In genomic region chr2:169749331-169749945, GRCm38 (mm10) we compare ENCODE assay signal across 22 mouse cellular contexts.
DNase-seq lines count a peak whose midpoint lies in the region; ATAC-seq and TF ChIP-seq lines count a peak whose summit lies in the region.
"Had no signal": no experiment of that assay in that cellular context is flagged by ENCODE, and none has a peak within 500 bp of the region (broad histone marks: within the 10 kb centered on the region; RNA-seq: fewer than 3 reads in every experiment).

No protein-coding gene starts in this region.

- DNase-seq in heart, adult 2 months = no peak
- peak; percentile 25 to 32 for DNase-seq in kidney, postnatal 4 days
- no peak for DNase-seq in kidney, postnatal 10 days
- peak; percentile 5 for DNase-seq in NIH3T3 (ENCODE audit: low read depth)
- DNase-seq in cerebellum, postnatal 4 days (ENCODE audit: low spot score in 2 of 2) = no peak
- DNase-seq in left cerebral cortex, postnatal 36 days (ENCODE audit: low spot score in 2 of 2) = no peak
- DNase-seq: B cell, adult 2 months; cerebellum, postnatal 25 days; gastrocnemius, postnatal 14 days; heart, postnatal 14 days; left cerebral cortex, postnatal 4 days; lung, adult 2 months; spleen, adult 18-20 months; thymus, postnatal 14 days had no signal

- peaks cover 2% of the 10 kb centered on the region for H3K36me3 ChIP-seq in heart, adult 2 months (ENCODE audit: control insufficient read depth, insufficient read depth, low read length)
- no peaks in the 10 kb centered on the region for H3K36me3 ChIP-seq in heart, embryonic 12.5 days
- H3K36me3 ChIP-seq: hindbrain, embryonic 15.5 days; midbrain, embryonic 12.5 days; neural tube, embryonic 13.5 days had no signal

- H3K4me1 ChIP-seq in heart, adult 2 months (ENCODE audit: control insufficient read depth, insufficient read depth, low read length) = peaks cover 13% of the 10 kb centered on the region
- H3K4me1 ChIP-seq in heart, embryonic 12.5 days (replicated peaks) = peaks cover 20% of the 10 kb centered on the region
- peaks cover 4% of the 10 kb centered on the region; the same call in 1 of the 2 replicates for H3K4me1 ChIP-seq in embryonic fibroblast, embryonic 13.5 days (ENCODE audit: control insufficient read depth, insufficient read depth, low read length)
- H3K4me1 ChIP-seq: midbrain, embryonic 12.5 days had no signal

- TF ChIP-seq EP300 in heart, adult 2 months (IDR thresholded peaks at IDR 0.05; ENCODE audit: insufficient read depth, low read depth, low read length) = no peak

- no peaks in the 10 kb centered on the region for H3K79me2 ChIP-seq in heart, adult 2 months (replicated peaks; ENCODE audit: control insufficient read depth, insufficient read depth, low read length)

- H3K27ac ChIP-seq in heart, adult 2 months = peak overlapping the region; percentile 87
- no peak overlapping the region; the same call in 1 of the 2 replicates for H3K27ac ChIP-seq in heart, embryonic 12.5 days (ENCODE audit: poor library complexity, severe bottlenecking)
- H3K27ac ChIP-seq in embryonic fibroblast, embryonic 13.5 days (ENCODE audit: insufficient read depth, low read length) = peak overlapping the region; percentile 19; the same call in 1 of the 2 replicates
- H3K27ac ChIP-seq: hindbrain, embryonic 15.5 days; midbrain, embryonic 12.5 days; neural tube, embryonic 13.5 days had no signal

- H3K9me3 ChIP-seq in heart, embryonic 12.5 days (replicated peaks) = no peaks in the 10 kb centered on the region
- H3K9me3 ChIP-seq: heart, embryonic 10.5 days; hindbrain, embryonic 15.5 days; neural tube, embryonic 13.5 days had no signal

- no peak for TF ChIP-seq CTCF in heart, adult 2 months (IDR thresholded peaks at IDR 0.05)
- TF ChIP-seq CTCF in embryonic fibroblast, embryonic 13.5 days (IDR thresholded peaks at IDR 0.05; ENCODE audit: borderline replicate concordance, insufficient read depth, low read length) = no peak

- no peaks in the 10 kb centered on the region for H3K27me3 ChIP-seq in heart, adult 2 months (ENCODE audit: control insufficient read depth, insufficient read depth, low read length)
- H3K27me3 ChIP-seq in heart, embryonic 12.5 days (replicated peaks) = no peaks in the 10 kb centered on the region
- H3K27me3 ChIP-seq: hindbrain, embryonic 15.5 days; midbrain, embryonic 12.5 days; neural tube, embryonic 13.5 days; Patski had no signal

- WGBS in heart, adult 2 months = 71% methylated on average over 16 of the region's 16 CpGs
- 85% methylated on average over 16 of the region's 16 CpGs for WGBS in heart, embryonic 12.5 days

- TF ChIP-seq POLR2A in heart, adult 2 months (IDR thresholded peaks at IDR 0.05; ENCODE audit: insufficient read depth, low read depth, low read length) = no peak
- TF ChIP-seq POLR2A in embryonic fibroblast, embryonic 13.5 days (IDR thresholded peaks at IDR 0.05; ENCODE audit: low read depth, low read length) = no peak

- H3K4me3 ChIP-seq in heart, adult 2 months = no peak overlapping the region
- H3K4me3 ChIP-seq in heart, embryonic 12.5 days = no peak overlapping the region
- H3K4me3 ChIP-seq in embryonic fibroblast, embryonic 13.5 days (ENCODE audit: insufficient read depth, low read length) = no peak overlapping the region
- H3K4me3 ChIP-seq: heart, embryonic 10.5 days; hindbrain, embryonic 15.5 days; midbrain, embryonic 12.5 days; neural tube, embryonic 13.5 days had no signal

- ATAC-seq in heart, embryonic 12.5 days (ENCODE audit: insufficient number of reproducible peaks, low FRiP score) = no peak
- ATAC-seq: activated CD4-positive, CD25-positive, alpha-beta regulatory T cell, adult 4 months; Patski had no signal

- intact Hi-C loops in heart, adult 2 months (cut with DNase I) = no loop called here
- intact Hi-C loops in left cerebral cortex, postnatal 36 days (cut with DNase I) = no loop called here

- no peak overlapping the region for H3K9ac ChIP-seq in heart, adult 2 months (ENCODE audit: low read depth, low read length)
- no peak overlapping the region for H3K9ac ChIP-seq in heart, embryonic 12.5 days
- H3K9ac ChIP-seq: hindbrain, embryonic 15.5 days; midbrain, embryonic 12.5 days; neural tube, embryonic 13.5 days had no signal

- no peak overlapping the region for H3K4me2 ChIP-seq in heart, embryonic 12.5 days
- H3K4me2 ChIP-seq: hindbrain, embryonic 15.5 days; midbrain, embryonic 12.5 days; neural tube, embryonic 13.5 days had no signal

Comparison
In these comparisons a context has a peak if more than half of its experiments do, and no peak if none do; other contexts are left out.
1. DNase-seq: peak in kidney, postnatal 4 days (2 of 2) and NIH3T3 (single experiment); none in heart, adult 2 months (0 of 2), kidney, postnatal 10 days (single experiment), cerebellum, postnatal 4 days (0 of 2) and left cerebral cortex, postnatal 36 days (0 of 2).